Mouse (Mus musculus) testis, adult 2 months (tissue): Measurements from ENCODE around the gene 4930556J24Rik.

Experiments used
- CTCF ChIP-seq: fragments of 200-500 bp; IDR thresholded peaks from 2 replicates; pipeline ENCODE4 v1.5.1; 2012; ENCODE audit warnings: low read depth, mild to moderate bottlenecking, inconsistent platforms, low read length, moderate library complexity; ENCODE audit not compliant: control insufficient read depth, insufficient read depth, insufficient replicate concordance
- POLR2A ChIP-seq: fragments of 200-500 bp; IDR thresholded peaks from 2 replicates; pipeline ENCODE4 v1.6.1; 2012; ENCODE audit warnings: low read depth, mild to moderate bottlenecking, inconsistent platforms, low read length, moderate library complexity; ENCODE audit not compliant: control insufficient read depth

GRCm38 (mm10) chr11:3963610-3964415 lies 12.8 kb downstream of the 4930556J24Rik start, which contains the start of gene Pes1:
- TF ChIP-seq CTCF (no peak), POLR2A (peak; percentile 66)
